Mouse (Mus musculus) gastrocnemius, adult 8-10 months (tissue): ENCODE measurements around the gene Iqschfp. TPM values are rescaled to one million over a fixed set of nuclear protein-coding genes. Genes with fewer than 3 reads are reported as not detected.
"Not testable (repeated sequence)": the region's sequence is repeated elsewhere in the genome, so short reads cannot be mapped to it uniquely, and the experiment has no call there.

ENCODE experiments used
- DNase-seq, 2 experiments: peaks; one replicate each; pipeline ENCODE4 v3.0.0; 2022; ENCODE audit warnings: low spot score in 2 of 2
- total RNA-seq, 4 experiments: library from RNA; stranded (reverse); gene quantifications; 2 replicates each; pipeline ENCODE4 v1.2.4; 2022

Gene Iqschfp
- total RNA-seq, 4 experiments from 2014 or later, result not detected

DNA sequence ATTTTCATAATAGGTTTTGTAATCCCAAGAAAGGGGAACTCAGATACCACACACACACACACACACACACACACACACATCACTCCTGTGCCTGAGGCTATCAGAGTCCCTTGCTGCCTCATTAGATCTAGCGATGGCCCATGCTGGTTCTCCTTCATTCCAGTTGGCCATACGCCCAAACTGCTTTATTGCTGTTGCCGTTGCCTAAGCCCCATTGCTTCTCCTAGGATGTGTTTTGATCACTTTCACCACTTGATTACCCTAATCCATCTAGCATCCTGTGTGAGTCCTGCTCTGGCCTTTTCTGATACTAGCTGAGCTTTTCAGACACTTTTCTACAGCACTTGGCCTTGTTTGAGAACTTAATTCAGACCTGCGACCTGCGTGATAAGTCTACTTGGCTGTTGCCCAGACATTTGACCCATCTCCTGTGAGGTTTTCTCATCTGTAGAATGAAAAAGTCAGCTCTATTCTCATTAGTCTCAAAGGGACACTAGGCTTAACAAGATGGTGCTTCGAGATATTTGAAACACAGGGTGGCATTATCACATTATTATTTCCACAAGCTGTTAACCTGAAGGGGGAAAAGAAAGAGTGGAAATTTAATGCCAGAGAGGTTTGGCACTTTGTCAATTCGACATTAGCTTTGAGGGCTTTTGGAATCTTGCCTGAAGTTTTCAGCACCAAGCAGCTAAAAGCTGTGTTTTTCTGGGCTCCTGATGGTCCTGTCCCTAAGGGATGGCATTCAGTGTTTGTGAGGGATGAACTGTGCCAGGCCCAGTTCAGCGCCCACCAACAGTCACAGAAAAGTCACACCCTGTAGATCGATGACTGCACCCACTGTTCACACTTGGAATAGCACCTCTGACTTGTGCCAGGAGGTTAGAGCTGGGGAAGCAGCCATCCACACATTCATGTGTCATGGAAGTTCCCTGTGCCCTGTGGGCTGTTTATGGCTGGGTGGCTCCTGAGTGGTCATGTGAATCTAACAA is 179.7 kb downstream of the Iqschfp start:
- DNase-seq, result no peak

DNA sequence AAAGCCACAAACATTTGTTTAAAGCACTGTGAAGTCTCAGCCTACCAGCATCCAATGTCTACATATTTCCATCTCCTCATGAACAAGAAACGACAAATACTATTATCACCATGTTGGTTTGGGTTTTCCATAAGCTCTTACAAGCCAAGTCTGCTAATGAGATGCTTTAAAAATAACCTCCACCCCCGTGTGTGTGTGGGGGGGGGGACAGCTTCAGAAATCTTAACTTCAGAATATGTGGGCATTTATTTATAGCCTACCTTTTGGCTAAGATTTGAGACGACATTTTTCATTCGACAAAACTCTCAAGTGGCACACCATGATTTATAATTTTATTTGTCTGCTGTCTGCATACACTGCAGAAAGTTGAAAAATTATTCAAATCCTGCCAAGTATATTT is 185.4 kb downstream of the Iqschfp start:
- no peak for DNase-seq

DNA sequence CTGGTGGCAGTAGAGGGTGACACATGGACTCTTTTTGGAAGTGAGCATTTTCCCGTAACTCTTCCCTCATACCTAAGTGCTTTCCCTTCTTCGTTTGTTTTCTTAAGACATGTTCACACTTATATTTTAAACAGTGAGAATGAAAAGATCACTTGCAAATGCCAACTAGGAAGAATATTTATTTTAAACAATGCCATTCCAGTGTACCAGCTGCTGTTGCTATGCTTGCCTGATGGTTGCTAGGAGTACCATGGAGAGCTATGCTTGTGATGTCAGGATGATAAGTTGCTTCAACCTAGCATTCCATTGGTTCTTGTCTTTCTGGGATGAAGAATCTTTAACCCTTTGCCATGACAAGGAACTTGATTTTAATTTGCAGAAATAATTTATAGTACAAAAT is 193.0 kb downstream of the Iqschfp start:
- no peak for DNase-seq

DNA sequence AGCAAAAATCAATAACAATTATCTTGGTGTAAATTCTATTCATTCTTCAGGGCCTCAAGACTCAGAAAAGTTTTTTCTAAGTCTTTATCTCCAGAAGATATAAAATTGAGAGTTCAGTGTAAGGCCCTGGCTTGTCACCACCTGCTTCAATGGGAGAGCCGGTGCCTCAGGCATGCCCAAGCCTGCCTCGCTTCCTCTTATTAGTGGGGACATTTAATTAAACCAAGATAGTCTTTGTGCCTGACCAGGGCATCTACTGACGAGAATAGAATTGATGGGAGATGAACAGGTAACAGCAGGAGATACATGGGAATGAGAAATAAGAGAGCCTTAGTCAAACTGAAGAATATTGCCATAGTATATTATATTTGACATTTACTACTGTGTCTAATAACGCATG is 200.1 kb downstream of the Iqschfp start:
- no peak for DNase-seq

DNA sequence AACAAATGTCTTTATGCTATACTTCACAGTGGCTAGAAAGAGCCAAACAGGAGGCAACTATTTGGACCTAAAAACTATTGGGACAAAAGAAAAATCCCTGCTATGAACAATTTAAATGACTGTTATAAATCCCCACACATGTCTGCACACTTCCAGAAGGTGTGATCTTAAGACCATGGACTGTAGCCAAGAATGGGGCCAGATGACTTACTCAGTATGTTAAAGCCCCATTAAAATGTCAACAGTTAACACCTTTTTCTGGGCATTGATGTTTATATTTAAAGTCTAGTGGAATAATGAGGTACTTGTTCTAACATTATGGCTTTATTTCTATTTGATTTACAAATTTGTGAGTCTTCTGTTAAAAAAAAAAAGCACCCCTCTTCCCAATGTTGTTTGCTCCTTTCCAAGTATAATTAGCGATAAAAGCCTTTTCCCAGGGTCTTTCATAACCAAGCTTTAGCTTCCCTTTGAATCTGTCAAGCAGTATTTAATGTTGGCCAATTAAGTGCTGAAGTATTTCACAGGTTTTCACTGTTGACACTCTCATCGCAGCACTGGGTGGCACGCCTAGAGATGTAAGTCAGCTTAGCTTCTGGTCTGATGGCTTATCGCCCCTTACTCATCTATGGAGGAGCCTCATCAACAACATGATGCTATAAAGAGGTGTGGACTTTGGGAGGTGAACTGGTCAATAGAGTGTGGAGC is 204.8 kb downstream of the Iqschfp start:
- DNase-seq, result no peak

DNA sequence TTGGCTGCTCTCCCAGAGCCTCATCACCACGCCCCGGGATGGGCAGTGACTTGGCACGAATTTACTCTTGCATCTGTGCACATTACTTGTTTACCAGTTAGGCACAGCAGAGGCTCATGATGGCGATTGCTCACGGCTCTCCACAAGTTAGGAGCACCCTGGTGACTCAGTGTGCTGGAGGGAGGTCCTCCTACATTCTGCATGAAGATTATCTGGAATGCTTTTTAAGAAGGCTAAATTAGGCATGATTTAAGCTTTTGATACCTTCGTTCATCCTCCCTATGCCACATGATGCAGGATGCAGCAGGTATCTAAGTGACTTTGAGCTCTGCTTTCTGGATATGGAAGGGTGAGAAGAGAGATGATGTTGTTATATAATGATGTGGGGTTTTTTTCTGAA is 207.5 kb downstream of the Iqschfp start:
- DNase-seq, result not testable (repeated sequence)

DNA sequence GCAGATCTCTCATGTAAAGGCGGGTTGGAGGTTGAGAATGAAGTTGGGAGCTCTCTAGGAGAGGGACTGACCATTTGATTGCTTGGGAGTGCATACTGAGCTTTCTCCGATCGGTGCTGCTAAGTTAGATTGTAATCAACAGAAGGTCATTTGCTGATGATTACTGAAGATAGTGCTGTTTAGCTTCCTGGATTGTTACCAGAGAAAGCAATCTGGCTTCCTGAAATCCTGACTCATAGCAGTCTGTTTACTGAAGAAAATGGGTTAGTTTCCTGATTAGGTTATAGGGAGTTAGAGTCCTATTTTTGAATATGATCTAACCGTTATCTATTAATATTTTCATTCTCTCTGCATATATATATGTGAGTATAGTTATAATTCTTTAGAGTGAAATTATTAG is 209.3 kb downstream of the Iqschfp start:
- DNase-seq, result no peak

DNA sequence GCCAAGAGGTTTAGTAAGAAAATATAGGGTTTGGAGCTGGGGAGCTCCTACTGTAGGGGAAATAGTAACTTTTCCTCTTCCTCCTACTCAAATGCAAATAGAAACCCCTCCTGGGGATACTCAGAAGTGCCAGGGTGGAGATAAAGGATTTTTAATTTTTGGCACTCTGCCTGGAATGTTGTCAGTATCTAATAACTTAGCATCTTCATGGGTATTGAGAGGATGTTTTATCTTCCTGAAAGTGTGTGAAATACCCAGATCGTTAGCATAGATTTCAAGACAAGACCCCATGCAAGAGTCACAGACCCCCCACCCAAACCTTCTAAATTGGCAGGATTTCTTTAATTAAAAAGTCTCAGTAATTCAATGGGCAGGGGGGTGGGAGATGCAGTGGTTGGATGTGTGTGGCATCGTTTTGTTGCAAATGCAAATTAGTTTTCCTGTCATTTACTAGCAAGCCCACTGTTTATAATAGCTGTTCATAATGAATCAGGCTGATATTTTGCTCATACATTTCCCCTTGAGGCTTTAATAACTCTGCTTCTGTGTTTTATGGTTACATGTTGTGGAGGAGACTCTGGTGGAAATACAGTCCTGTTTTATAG is 213.2 kb downstream of the Iqschfp start:
- DNase-seq, result no peak

DNA sequence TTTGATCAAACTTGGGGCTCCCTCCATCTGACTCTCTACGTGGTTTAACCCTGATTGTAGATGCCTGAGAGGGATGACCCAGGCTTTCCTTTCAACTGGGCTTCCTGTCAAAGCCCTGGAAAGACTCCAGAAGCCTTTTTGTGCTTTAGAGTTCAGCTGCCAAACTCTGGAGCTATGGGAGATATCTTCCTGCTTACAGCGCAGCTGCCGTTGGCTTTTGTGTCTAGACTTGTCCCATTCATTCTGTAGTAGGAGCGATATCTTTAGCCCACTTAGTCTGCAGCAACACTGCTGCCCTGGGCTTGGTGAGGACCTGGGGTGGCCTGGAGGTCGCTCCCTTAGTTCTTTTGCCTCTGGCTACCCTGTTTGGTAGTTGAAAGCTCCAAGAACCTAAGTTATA is 229.3 kb downstream of the Iqschfp start:
- DNase-seq, result no peak

DNA sequence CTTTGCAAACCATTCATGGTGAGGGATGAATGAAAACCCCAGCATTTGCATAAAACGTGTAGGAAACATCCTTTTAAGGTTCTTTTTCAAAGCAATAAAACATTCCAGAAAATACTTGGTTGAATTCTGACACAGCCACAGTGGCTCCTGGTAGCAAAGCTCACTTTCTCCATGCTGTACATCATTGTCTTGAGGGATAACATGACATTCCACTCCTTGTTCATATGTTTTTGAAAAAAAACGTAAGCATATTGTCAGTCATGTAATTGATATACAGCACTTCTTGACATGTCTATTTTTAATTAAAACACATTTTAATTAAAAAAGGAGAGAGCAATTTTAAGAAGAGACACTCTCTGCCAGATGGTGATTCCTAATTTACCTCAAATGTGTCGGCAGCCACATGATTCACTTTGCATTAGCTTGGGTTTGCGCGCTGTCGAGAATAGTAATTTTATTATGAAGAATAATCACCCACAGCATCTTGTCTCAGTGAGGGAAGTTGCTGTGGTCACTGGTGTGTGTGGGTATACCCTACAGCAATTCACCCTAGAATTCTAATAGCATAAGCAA is 234.3 kb downstream of the Iqschfp start:
- DNase-seq, result no peak

DNA sequence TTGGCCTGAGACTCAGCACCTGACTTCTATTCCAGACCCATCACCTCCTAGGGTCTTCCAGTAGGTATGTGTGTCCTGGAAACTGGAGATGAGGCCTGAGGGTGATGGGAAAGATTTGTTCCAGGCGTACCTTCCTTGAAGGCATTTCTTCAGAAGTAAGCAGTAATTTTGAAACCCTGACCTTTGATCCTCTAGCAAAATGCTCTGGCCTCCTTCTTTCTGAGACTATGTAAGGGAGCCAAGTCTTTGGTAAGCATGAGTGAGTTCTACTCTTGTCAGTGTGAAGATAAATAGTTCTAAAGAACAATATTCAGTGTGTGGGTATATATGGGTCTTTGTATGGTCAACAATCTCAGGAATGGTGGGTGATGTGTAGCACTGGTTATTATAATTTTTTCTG is 238.4 kb downstream of the Iqschfp start:
- no peak for DNase-seq

DNA sequence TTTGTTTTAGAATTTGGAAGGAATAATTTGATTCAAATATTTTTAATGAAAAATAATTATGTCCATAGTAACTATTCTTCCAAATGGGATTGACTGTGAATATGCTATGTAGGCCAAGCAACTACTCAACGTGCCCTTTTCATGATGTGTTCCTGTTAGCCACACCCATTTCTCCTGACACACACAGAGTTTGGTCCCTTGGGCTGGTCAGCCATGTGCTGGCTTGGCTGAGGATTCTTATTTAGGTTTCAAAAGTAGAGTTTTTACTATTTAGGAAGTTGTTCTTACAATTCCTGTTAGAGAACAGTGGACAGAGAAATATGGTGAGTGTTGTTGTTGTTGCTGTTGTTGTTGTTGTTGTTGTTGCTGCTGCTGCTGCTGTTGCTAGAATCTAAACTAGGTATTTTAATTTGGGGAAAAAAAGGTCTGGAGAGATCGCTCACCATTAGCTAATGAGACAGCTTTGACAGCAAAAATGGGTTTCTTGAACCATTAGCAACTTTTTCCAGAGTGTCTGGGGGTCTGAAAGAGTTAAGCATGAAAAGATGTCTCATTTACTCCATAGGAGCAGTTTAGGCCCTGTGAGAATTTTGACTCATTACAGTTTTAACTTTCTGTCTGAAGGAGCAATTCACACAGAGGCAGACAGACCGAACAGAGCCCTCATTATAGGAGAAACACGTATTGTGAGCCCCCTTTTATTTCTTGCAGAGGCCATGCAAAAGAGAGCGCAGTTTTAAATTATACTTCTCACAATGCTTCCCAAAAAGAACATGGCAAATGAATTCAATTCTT is 247.0 kb downstream of the Iqschfp start:
- no peak for DNase-seq

DNA sequence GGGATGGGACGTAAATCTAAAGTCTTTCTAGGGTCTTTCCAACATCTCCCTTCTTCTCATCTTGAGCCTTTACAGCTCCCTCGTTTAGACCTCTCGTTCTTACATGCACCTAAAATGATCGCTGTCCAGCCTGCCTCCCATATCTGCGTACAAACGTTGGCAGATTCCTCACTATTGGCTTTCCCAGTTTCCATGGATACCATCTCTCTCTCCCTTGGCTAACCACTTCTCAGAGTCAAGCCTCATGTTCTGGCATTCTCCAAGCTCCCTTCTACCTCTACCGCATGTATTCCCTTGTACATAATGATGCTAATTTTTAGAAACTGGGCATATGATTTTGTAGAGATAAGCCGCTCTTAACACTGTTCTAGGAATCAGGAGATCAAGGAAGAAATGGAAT is 258.7 kb downstream of the Iqschfp start:
- no peak for DNase-seq

DNA sequence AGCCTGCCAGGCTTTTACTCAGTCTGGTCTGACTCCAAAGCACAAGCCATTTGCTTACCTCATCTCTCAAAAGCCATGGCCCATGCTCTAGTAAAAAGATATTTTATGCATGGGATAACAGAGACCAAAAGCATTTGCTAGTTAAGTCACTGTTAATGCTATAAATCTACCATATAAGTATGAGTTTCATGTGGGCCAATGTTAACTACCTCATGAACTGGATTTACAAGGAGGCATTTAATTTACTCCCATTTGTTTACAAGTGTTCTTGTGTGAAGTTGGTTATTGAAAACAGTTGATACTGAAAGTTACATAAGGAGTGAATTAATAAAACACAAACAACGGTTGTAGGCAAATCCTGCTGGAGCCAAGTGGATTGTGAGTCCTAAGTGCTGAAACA is 268.1 kb downstream of the Iqschfp start:
- no peak for DNase-seq

DNA sequence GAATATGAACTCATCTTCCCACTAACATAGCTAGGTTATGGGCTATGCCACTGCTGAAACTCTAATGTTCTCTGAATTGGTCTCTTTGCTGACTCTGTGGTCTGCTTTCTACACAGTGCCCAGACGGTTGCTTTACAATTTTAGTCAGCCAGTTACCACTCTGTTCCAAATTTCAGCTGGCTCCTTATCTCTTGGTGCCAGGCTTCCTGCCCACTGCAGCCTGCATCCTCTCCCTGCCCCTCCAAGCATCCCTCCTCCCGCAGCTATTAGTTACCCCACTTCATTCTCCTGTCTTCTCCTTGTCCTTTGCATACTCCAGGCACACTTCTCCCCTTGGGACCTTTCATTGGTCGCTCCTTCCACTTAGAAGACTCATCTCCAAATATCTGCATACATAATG is 268.7 kb downstream of the Iqschfp start:
- DNase-seq, result no peak

DNA sequence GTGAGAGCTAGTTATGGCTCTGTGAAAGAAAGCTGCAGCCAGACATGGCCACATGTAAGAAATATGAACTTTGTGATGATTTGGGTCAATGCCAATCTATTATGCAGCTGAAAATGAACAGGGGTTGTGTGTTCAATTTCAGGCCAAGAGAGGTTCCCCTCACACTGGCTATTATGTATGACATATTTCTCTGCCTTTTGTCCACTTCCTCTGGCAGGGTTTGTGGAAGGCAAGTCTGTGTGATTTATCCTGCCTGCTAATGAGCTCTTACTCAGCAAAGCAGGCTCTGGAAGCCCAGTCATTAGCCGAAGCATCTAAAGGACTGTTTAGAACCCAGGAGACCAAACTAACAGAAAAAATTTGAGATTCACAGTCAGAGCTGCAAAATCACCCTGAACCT is 286.2 kb downstream of the Iqschfp start:
- DNase-seq, result no peak

DNA sequence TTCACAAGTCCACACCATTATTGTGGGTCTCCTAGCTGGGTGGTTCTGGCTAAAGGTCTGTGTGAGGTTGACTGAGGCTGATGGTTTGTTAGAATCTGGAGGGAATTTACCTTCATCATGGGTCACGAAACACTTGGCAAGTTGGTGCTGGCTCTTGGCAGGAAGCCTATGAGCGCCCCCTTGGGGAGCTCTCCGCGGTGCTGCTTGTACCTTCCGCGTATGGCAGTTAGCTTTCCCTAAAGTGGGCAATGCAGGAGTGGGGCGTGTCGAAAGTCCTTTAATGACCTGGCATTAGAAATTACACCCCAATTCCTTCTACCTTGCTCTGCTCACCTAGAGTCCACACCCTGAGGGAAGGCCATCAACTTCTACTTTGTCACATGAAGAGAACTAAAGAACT is 295.4 kb downstream of the Iqschfp start:
- no peak for DNase-seq

DNA sequence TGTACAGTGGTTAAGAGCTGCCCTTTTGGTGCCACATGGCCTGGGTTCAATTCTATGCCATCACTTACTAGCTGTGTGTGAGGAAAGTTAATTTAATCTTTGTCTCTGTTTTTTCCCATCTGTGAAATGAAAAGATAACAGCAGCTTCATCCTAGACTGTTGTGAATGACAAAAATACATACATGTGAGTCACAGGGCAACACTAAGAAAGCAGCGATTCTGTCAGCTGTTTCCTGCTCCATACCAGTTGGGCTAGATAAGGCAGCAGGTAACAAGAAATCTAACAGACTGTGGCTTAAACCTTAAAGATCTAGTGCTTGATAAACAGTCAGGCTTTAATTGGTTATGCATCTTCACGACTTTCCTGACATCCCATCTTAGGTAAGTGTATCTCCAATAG is 297.1 kb downstream of the Iqschfp start:
- no peak for DNase-seq

DNA sequence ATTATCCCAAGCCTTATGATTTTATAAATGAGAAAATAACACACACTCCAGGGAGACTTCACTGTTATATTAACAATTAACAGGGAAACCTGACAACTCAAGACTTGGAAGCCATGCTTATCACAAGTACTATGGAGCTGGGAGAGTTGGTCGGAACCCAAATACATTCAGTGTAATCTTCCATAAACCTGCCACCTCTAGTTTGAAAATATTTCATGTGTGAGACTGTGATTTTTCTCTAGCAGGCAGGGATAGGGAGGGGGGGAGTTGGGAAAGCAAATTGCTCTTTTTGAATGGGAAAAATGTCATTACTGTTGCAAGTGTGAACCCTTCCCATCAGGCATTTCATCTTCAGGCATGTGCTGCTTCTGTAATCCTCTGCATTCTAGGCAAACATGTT is 304.9 kb downstream of the Iqschfp start:
- no peak for DNase-seq

DNA sequence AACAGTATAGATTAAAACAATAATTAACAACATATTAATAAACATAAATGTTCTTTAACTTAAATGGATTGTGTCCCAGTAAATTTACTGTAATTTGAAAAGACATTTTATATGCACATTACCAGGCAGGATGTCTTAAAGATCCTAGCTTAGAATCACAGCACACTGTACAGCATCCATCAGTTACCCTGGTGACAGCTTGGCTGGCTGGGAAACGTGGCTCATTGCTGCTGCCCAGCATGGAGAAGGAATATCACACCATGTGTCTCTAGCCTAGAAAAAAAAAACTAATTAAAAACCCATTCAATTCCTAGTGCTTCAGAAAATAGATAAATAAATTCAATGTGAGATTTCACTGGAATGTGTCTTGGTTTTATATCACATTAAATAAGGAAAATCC is 309.2 kb downstream of the Iqschfp start:
- DNase-seq, result no peak
